Mouse (Mus musculus) CH12.LX (cell line): ENCODE data around the gene Tfdp2. TPM values are rescaled to one million over a fixed set of nuclear protein-coding genes. Genes with fewer than 3 reads are reported as not detected.

Source experiments
- DNase-seq: peaks from one replicate; pipeline ENCODE4 v3.0.0-alpha.2; 2013; ENCODE audit errors: extremely low read depth
- H3K27ac ChIP-seq: 2 replicates; pipeline ENCODE4 v1.5.1; 2012; ENCODE audit warnings: low read depth, mild to moderate bottlenecking, control low read depth, moderate library complexity; ENCODE audit not compliant: insufficient read depth
- H3K27me3 ChIP-seq: replicated peaks from 2 replicates; pipeline ENCODE3; 2012; ENCODE audit warnings: inconsistent platforms
- H3K36me3 ChIP-seq, 2 experiments: replicated peaks in 1 of 2; 2 replicates each; pipeline versions ENCODE3 to v1.6.1; 2012; ENCODE audit warnings: inconsistent platforms in 1 of 2, low read length in 1 of 2, mild to moderate bottlenecking in 1 of 2, mixed read lengths in 1 of 2, moderate library complexity in 1 of 2; ENCODE audit not compliant: control insufficient read depth in 1 of 2, insufficient read depth in 1 of 2
- H3K4me1 ChIP-seq, 2 experiments: 2 replicates each; pipeline ENCODE4 v1.6.1; 2012; ENCODE audit warnings: inconsistent platforms in 1 of 2, moderate library complexity in 1 of 2; ENCODE audit not compliant: insufficient read depth in 2 of 2, control insufficient read depth in 1 of 2
- H3K4me2 ChIP-seq: 2 replicates; pipeline ENCODE4 v1.6.1; 2012; ENCODE audit warnings: low read depth, mild to moderate bottlenecking, control low read depth; ENCODE audit not compliant: poor library complexity, insufficient read depth, severe bottlenecking
- H3K4me3 ChIP-seq, 3 experiments: fragments of 150-350 bp in 1 of 3; sonication (generic) in 1 of 3; replicated peaks in 1 of 3; 2 replicates each; pipeline versions ENCODE3 to v1.5.1; 2011 to 2012; ENCODE audit warnings: low read depth in 2 of 3, low read length in 2 of 3, mild to moderate bottlenecking in 2 of 3, moderate library complexity in 2 of 3, control low read depth in 1 of 3, improper control_type of control experiment in 1 of 3, inconsistent platforms in 1 of 3, mixed read lengths in 1 of 3; ENCODE audit not compliant: poor library complexity in 1 of 3
- H3K79me2 ChIP-seq: replicated peaks from 2 replicates; pipeline ENCODE4 v1.6.1; 2012; ENCODE audit warnings: mild to moderate bottlenecking, moderate library complexity; ENCODE audit not compliant: control insufficient read depth, poor library complexity, insufficient read depth, severe bottlenecking; ENCODE audit errors: extremely low read depth
- H3K9ac ChIP-seq: 2 replicates; pipeline ENCODE4 v1.6.1; 2012; ENCODE audit warnings: low read depth, mild to moderate bottlenecking, control low read depth, moderate library complexity; ENCODE audit not compliant: insufficient read depth
- H3K9me3 ChIP-seq: replicated peaks from 2 replicates; pipeline ENCODE3; 2012; ENCODE audit warnings: low read length, inconsistent platforms, mixed read lengths
- BHLHE40 ChIP-seq: IDR thresholded peaks from 2 replicates; pipeline ENCODE4 v1.6.1; 2011; ENCODE audit warnings: mild to moderate bottlenecking, low read depth, low read length, improper control_type of control experiment
- CHD1 ChIP-seq: IDR thresholded peaks from 2 replicates; pipeline ENCODE4 v1.6.1; 2012; ENCODE audit warnings: low read depth, low read length, improper control_type of control experiment, inconsistent platforms
- CHD2 ChIP-seq: IDR thresholded peaks from 2 replicates; pipeline ENCODE4 v1.6.1; 2011; ENCODE audit warnings: low read length, improper control_type of control experiment
- CTCF ChIP-seq, 2 experiments: IDR thresholded peaks in 1 of 2; conservative IDR thresholded peaks in 1 of 2; 2 replicates each; pipeline ENCODE4 v1.5.1; 2011 to 2012; ENCODE audit warnings: low read depth in 2 of 2, low read length in 2 of 2, improper control_type of control experiment in 1 of 2, inconsistent platforms in 1 of 2, mild to moderate bottlenecking in 1 of 2, moderate library complexity in 1 of 2
- E2F4 ChIP-seq: IDR thresholded peaks from 2 replicates; pipeline ENCODE4 v1.6.1; 2011; ENCODE audit warnings: low read depth, low read length, improper control_type of control experiment; ENCODE audit not compliant: insufficient replicate concordance
- ETS1 ChIP-seq: conservative IDR thresholded peaks from 2 replicates; pipeline ENCODE4 v1.6.1; 2012; ENCODE audit warnings: low read depth, mild to moderate bottlenecking, inconsistent platforms, low read length, improper control_type of control experiment, moderate library complexity
- GABPA ChIP-seq: IDR thresholded peaks from 2 replicates; pipeline ENCODE4 v1.6.1; 2012; ENCODE audit warnings: low read depth, low read length, improper control_type of control experiment, inconsistent platforms; ENCODE audit not compliant: insufficient replicate concordance
- HCFC1 ChIP-seq: IDR thresholded peaks from 2 replicates; pipeline ENCODE4 v1.6.1; 2012; ENCODE audit warnings: low read depth, mild to moderate bottlenecking, inconsistent platforms, low read length, improper control_type of control experiment
- IRF4 ChIP-seq: IDR thresholded peaks from 2 replicates; pipeline ENCODE4 v1.6.1; 2014; ENCODE audit warnings: low read depth, mild to moderate bottlenecking, inconsistent platforms, low read length, improper control_type of control experiment
- JUN ChIP-seq: IDR thresholded peaks from 2 replicates; pipeline ENCODE4 v1.6.1; 2011; ENCODE audit warnings: low read depth, mild to moderate bottlenecking, low read length, improper control_type of control experiment, moderate library complexity; ENCODE audit not compliant: insufficient read depth
- JUND ChIP-seq: conservative IDR thresholded peaks from 2 replicates; pipeline ENCODE4 v1.6.1; 2011; ENCODE audit warnings: low read depth, low read length, improper control_type of control experiment
- MAX ChIP-seq: IDR thresholded peaks from 2 replicates; pipeline ENCODE4 v1.6.1; 2011; ENCODE audit warnings: low read length, improper control_type of control experiment
- MEF2A ChIP-seq: IDR thresholded peaks from 2 replicates; pipeline ENCODE4 v1.6.1; 2014; ENCODE audit warnings: low read depth, mild to moderate bottlenecking, inconsistent platforms, low read length, improper control_type of control experiment, borderline replicate concordance
- MXI1 ChIP-seq: IDR thresholded peaks from 2 replicates; pipeline ENCODE4 v1.6.1; 2011; ENCODE audit warnings: mild to moderate bottlenecking, low read depth, low read length, improper control_type of control experiment
- MYC ChIP-seq: IDR thresholded peaks from 2 replicates; pipeline ENCODE4 v1.6.1; 2011; ENCODE audit warnings: low read depth, mild to moderate bottlenecking, improper control_type of control experiment, low read length
- NRF1 ChIP-seq: IDR thresholded peaks from 2 replicates; pipeline ENCODE4 v1.6.1; 2014; ENCODE audit warnings: low read depth, mild to moderate bottlenecking, inconsistent platforms, low read length, improper control_type of control experiment, moderate library complexity
- PAX5 ChIP-seq: IDR thresholded peaks from 2 replicates; pipeline ENCODE4 v1.6.1; 2012; ENCODE audit warnings: low read length, inconsistent platforms, mixed read lengths
- POLR2A ChIP-seq: IDR thresholded peaks from 2 replicates; pipeline ENCODE4 v1.6.1; 2011; ENCODE audit warnings: low read depth, mild to moderate bottlenecking, improper control_type of control experiment, low read length
- RAD21 ChIP-seq: IDR thresholded peaks from 2 replicates; pipeline ENCODE4 v1.6.1; 2011; ENCODE audit warnings: low read depth, mild to moderate bottlenecking, low read length, improper control_type of control experiment, moderate library complexity
- RCOR1 ChIP-seq: conservative IDR thresholded peaks from 2 replicates; pipeline ENCODE4 v1.6.1; 2012; ENCODE audit warnings: low read depth, mild to moderate bottlenecking, inconsistent platforms, low read length, improper control_type of control experiment
- SIN3A ChIP-seq: IDR thresholded peaks from 2 replicates; pipeline ENCODE4 v1.6.1; 2012; ENCODE audit warnings: low read length, improper control_type of control experiment, inconsistent platforms
- SMC3 ChIP-seq: IDR thresholded peaks from 2 replicates; pipeline ENCODE4 v1.6.1; 2011; ENCODE audit warnings: low read depth, low read length, improper control_type of control experiment
- USF1 ChIP-seq: IDR thresholded peaks from 2 replicates; pipeline ENCODE4 v1.6.1; 2014; ENCODE audit warnings: low read depth, mild to moderate bottlenecking, inconsistent platforms, low read length, improper control_type of control experiment
- ZKSCAN1 ChIP-seq: IDR thresholded peaks from 2 replicates; pipeline ENCODE4 v1.6.1; 2012; ENCODE audit warnings: low read depth, inconsistent platforms, low read length, improper control_type of control experiment, borderline replicate concordance
- dilution Hi-C: fragments of 300-500 bp; cut with MboI; formaldehyde crosslinking; loops from 2 replicates; pipeline ENCODE4 v1.14.3; 2020; ENCODE audit warnings: low sequenced_read_pairs; ENCODE audit not compliant: extremely low pct_unique_long_range_greater_than_20kb, extremely low pct_ligation_motif_present
- in situ Hi-C: fragments of 300-500 bp; cut with MboI; formaldehyde crosslinking; loops from 3 replicates; pipeline ENCODE4 v1.14.3; 2019; ENCODE audit warnings: low sequenced_read_pairs, low pct_ligation_motif_present, low pct_unique_long_range_greater_than_20kb, mixed read lengths
- polyA plus RNA-seq: library from polyadenylated mRNA; unstranded; fragments of >175 nt; gene quantifications from 2 replicates; pipeline ENCODE4 v1.2.1, GENCODE M21; 2012; ENCODE audit warnings: low read depth; ENCODE audit not compliant: insufficient read length
- total RNA-seq, 2 experiments: library from RNA; depleted of rRNA; stranded (reverse); fragments of 300-350 nt in 1 of 2; fragments of >200 nt in 1 of 2; gene quantifications; 2 replicates each; pipeline ENCODE4 v1.2.3; 2012 to 2014

Tfdp2 gene
- total and polyA plus RNA-seq, 3 experiments: 3.4 to 4.9 (median 4.7) TPM

GRCm38 (mm10) chr9:96159047-96159446, 37.0 kb upstream of the Tfdp2 start:
- dilution Hi-C loops (no loop called here), in situ Hi-C loops (no loop called here)

GRCm38 (mm10) chr9:96160767-96161166, 35.3 kb upstream of the Tfdp2 start:
- Histone ChIP-seq H3K27ac (no peak overlapping the region), H3K4me3 (no peak overlapping the region), H3K4me1 (no peaks in the 10 kb centered on the region), H3K79me2 (no peaks in the 10 kb centered on the region), H3K36me3 (no peaks in the 10 kb centered on the region), H3K9me3 (no peaks in the 10 kb centered on the region), H3K9ac (no peak overlapping the region), H3K27me3 (no peaks in the 10 kb centered on the region), H3K4me2 (no peak overlapping the region)
- dilution Hi-C loops: no loop called here
- in situ Hi-C loops: no loop called here
- TF ChIP-seq RCOR1 (no peak), JUND (no peak), RAD21 (no peak), SIN3A (no peak), PAX5 (no peak), CHD2 (no peak), GABPA (no peak), SMC3 (no peak), MXI1 (no peak), BHLHE40 (no peak), E2F4 (no peak), CTCF (conservative IDR thresholded peaks at IDR 0.05 in 1 of 2, IDR thresholded peaks at IDR 0.05 in 1 of 2; ENCODE audit: low read depth in 2 of 2, low read length in 2 of 2) (no peak)
- no peak for DNase-seq

More at GRCm38 (mm10) chr9:96159047-96159446, 37.0 kb upstream of the Tfdp2 start:
- TF ChIP-seq PAX5 (no peak), SIN3A (no peak), JUN (no peak), MXI1 (no peak), MEF2A (no peak), CHD2 (no peak)
- H3K9me3 ChIP-seq: no peaks in the 10 kb centered on the region
- H3K4me1 ChIP-seq: no peaks in the 10 kb centered on the region
- H3K27me3 ChIP-seq: no peaks in the 10 kb centered on the region
- no peak for DNase-seq
- no peak overlapping the region for H3K4me2 ChIP-seq
- H3K27ac ChIP-seq: no peak overlapping the region
- H3K9ac ChIP-seq: no peak overlapping the region
- no peaks in the 10 kb centered on the region for H3K36me3 ChIP-seq
- no peak overlapping the region for H3K4me3 ChIP-seq
- no peaks in the 10 kb centered on the region for H3K79me2 ChIP-seq

- Histone ChIP-seq H3K27ac (no peak overlapping the region), H3K4me2 (no peak overlapping the region)
- dilution Hi-C loops: no loop called here
- TF ChIP-seq MXI1 (no peak), E2F4 (no peak), JUN (no peak), ZKSCAN1 (no peak), POLR2A (no peak), IRF4 (no peak), CTCF (conservative IDR thresholded peaks at IDR 0.05 in 1 of 2, IDR thresholded peaks at IDR 0.05 in 1 of 2; ENCODE audit: low read depth in 2 of 2, low read length in 2 of 2) (no peak), USF1 (no peak), CHD1 (no peak), NRF1 (no peak), MAX (no peak), MYC (no peak), RAD21 (no peak), HCFC1 (no peak), ETS1 (no peak), PAX5 (no peak), JUND (no peak)
- TF ChIP-seq, all 38 proteins: peak for 0
- in situ Hi-C loops: no loop called here
- Histone ChIP-seq H3K4me1 (no peaks in the 10 kb centered on the region), H3K79me2 (no peaks in the 10 kb centered on the region), H3K9ac (no peak overlapping the region), H3K27me3 (no peaks in the 10 kb centered on the region), H3K9me3 (no peaks in the 10 kb centered on the region), H3K36me3 (no peaks in the 10 kb centered on the region), H3K4me3 (no peak overlapping the region)
- no peak for DNase-seq
These were observed 33.7 kb upstream of the Tfdp2 start for GRCm38 (mm10) chr9:96162421-96162820.
